Mouse (Mus musculus) liver, embryonic 11.5 days (tissue): ENCODE results near the gene Fam163b. TPM values are rescaled to one million over a fixed set of nuclear protein-coding genes. Genes with fewer than 3 reads are reported as not detected.

Experiments
- ATAC-seq: fragments of 200-750 bp; cut with Nextera tagmentation; replicated peaks from 2 replicates; pipeline ENCODE4 v1.8.0; 2017; ENCODE audit warnings: moderate number of reproducible peaks, mild to moderate bottlenecking, moderate TSS enrichment, moderate library complexity; ENCODE audit not compliant: low FRiP score
- DNase-seq: peaks from one replicate; pipeline ENCODE4 v3.0.0-alpha.2; 2017; ENCODE audit warnings: low spot score
- H3K27ac ChIP-seq: fragments of 300-500 bp; sonication (generic); 2 replicates; pipeline ENCODE4 v1.5.1; 2014; ENCODE audit warnings: mild to moderate bottlenecking, low read depth, low read length, control low read depth
- H3K27me3 ChIP-seq: fragments of 300-500 bp; sonication (generic); replicated peaks from 2 replicates; pipeline ENCODE4 v1.6.1; 2014; ENCODE audit warnings: low read length, mixed read lengths; ENCODE audit not compliant: control insufficient read depth, insufficient read depth
- H3K36me3 ChIP-seq: fragments of 300-500 bp; sonication (generic); 2 replicates; pipeline ENCODE4 v1.6.1; 2014; ENCODE audit warnings: mild to moderate bottlenecking, low read length, moderate library complexity, mixed read lengths; ENCODE audit not compliant: control insufficient read depth, insufficient read depth
- H3K4me1 ChIP-seq: fragments of 300-500 bp; sonication (generic); replicated peaks from 2 replicates; pipeline ENCODE4 v1.6.1; 2014; ENCODE audit warnings: low read length, mixed read lengths; ENCODE audit not compliant: control insufficient read depth, insufficient read depth
- H3K4me2 ChIP-seq: fragments of 300-500 bp; sonication (generic); 2 replicates; pipeline ENCODE4 v1.6.1; 2014; ENCODE audit warnings: mild to moderate bottlenecking, control low read depth, moderate library complexity
- H3K4me3 ChIP-seq: fragments of 300-500 bp; sonication (generic); 2 replicates; pipeline ENCODE4 v1.5.1; 2014; ENCODE audit warnings: low read depth, low read length, control low read depth
- H3K9ac ChIP-seq: fragments of 300-500 bp; sonication (generic); 2 replicates; pipeline ENCODE4 v1.6.1; 2014; ENCODE audit warnings: low read depth, low read length, control low read depth
- H3K9me3 ChIP-seq: fragments of 300-500 bp; sonication (generic); 2 replicates; pipeline ENCODE4 v1.6.1; 2016; ENCODE audit warnings: low read length, inconsistent platforms, mixed read lengths; ENCODE audit not compliant: control insufficient read depth
- WGBS: fragments of 180-500 bp; shearing (Covaris S2); extraction: QIAGEN DNeasy Blood & Tissue Kit; methylation state at CpG from one replicate; pipeline ENCODE4 v1.1.7; 2014; 5-methylcytosine and 5-hydroxymethylcytosine counted together
- polyA plus RNA-seq: library from polyadenylated mRNA; unstranded; fragments of >200 nt; fragmentation: Nextera tagmentation; extraction: Ambion mirVana; gene quantifications from 2 replicates; pipeline ENCODE4 v1.2.1, GENCODE M21; 2014

The Fam163b gene
- polyA plus RNA-seq, 1 experiment from 2014 or later: 0.14 TPM

- no peaks in the 10 kb centered on the region for H3K36me3 ChIP-seq
- 0 out of 2 replicates have a peak, but pooled peaks cover 2% of the 10 kb centered on the region for H3K4me1 ChIP-seq
- H3K27me3 ChIP-seq: no peaks in the 10 kb centered on the region; the same call in 1 of the 2 replicates
- WGBS: 63% methylated on average over 2 of the region's 2 CpGs
- DNase-seq (no peak), ATAC-seq (no peak)
- no peak overlapping the region for H3K27ac ChIP-seq
- no peak overlapping the region for H3K4me2 ChIP-seq
- H3K9me3 ChIP-seq: no peaks in the 10 kb centered on the region
- H3K9ac ChIP-seq: no peak overlapping the region
- H3K4me3 ChIP-seq: no peak overlapping the region
Observed at GRCm38 (mm10) chr2:27108144-27108543, 34.1 kb downstream of the Fam163b start.

GRCm38 (mm10) chr2:27106816-27107215 lies 35.5 kb downstream of the Fam163b start:
- Histone ChIP-seq H3K9ac (no peak overlapping the region), H3K4me3 (no peak overlapping the region), H3K9me3 (no peaks in the 10 kb centered on the region), H3K27ac (no peak overlapping the region), H3K4me1 (0 out of 2 replicates have a peak, but pooled peaks cover 2% of the 10 kb centered on the region), H3K36me3 (no peaks in the 10 kb centered on the region), H3K4me2 (no peak overlapping the region), H3K27me3 (no peaks in the 10 kb centered on the region; the same call in 1 of the 2 replicates)
- 51% methylated on average over 3 of the region's 3 CpGs for WGBS
- no peak for ATAC-seq
- DNase-seq: no peak

- no peak overlapping the region for H3K4me3 ChIP-seq
- H3K36me3 ChIP-seq: no peaks in the 10 kb centered on the region
- no peak for ATAC-seq
- 73% methylated on average over 7 of the region's 7 CpGs for WGBS
- no peaks in the 10 kb centered on the region; the same call in 1 of the 2 replicates for H3K27me3 ChIP-seq
- no peaks in the 10 kb centered on the region for H3K9me3 ChIP-seq
- no peak overlapping the region for H3K27ac ChIP-seq
- H3K4me1 ChIP-seq: 0 out of 2 replicates have a peak, but pooled peaks cover 2% of the 10 kb centered on the region
- no peak overlapping the region for H3K9ac ChIP-seq
- no peak for DNase-seq
- no peak overlapping the region for H3K4me2 ChIP-seq
Observed at GRCm38 (mm10) chr2:27103554-27103953, 38.7 kb downstream of the Fam163b start.

- Histone ChIP-seq H3K36me3 (no peaks in the 10 kb centered on the region), H3K27me3 (peaks cover 2% of the 10 kb centered on the region; the same call in 1 of the 2 replicates), H3K4me3 (no peak overlapping the region), H3K9ac (no peak overlapping the region), H3K4me2 (no peak overlapping the region), H3K27ac (no peak overlapping the region), H3K4me1 (no peaks in the 10 kb centered on the region; the same call in none of the 2 replicates), H3K9me3 (no peaks in the 10 kb centered on the region)
- ATAC-seq (no peak), DNase-seq (no peak)
- WGBS: 23% methylated on average over 6 of the region's 6 CpGs
Observed at GRCm38 (mm10) chr2:27097776-27098175, 44.5 kb downstream of the Fam163b start.

GRCm38 (mm10) chr2:27097241-27097656 lies 45.0 kb downstream of the Fam163b start:
- 46% methylated on average over 6 of the region's 6 CpGs for WGBS
- no peak for DNase-seq
- H3K4me1 ChIP-seq: no peaks in the 10 kb centered on the region; the same call in none of the 2 replicates
- H3K9me3 ChIP-seq: no peaks in the 10 kb centered on the region
- no peak overlapping the region for H3K4me2 ChIP-seq
- no peak for ATAC-seq
- H3K36me3 ChIP-seq: no peaks in the 10 kb centered on the region
- no peak overlapping the region for H3K9ac ChIP-seq
- peaks cover 2% of the 10 kb centered on the region; the same call in 1 of the 2 replicates for H3K27me3 ChIP-seq
- no peak overlapping the region for H3K4me3 ChIP-seq
- H3K27ac ChIP-seq: no peak overlapping the region; the same call in 1 of the 2 replicates

- 43% methylated on average over 13 of the region's 13 CpGs for WGBS
- Histone ChIP-seq H3K27me3 (peaks cover 2% of the 10 kb centered on the region; the same call in 1 of the 2 replicates), H3K4me2 (no peak overlapping the region), H3K9ac (no peak overlapping the region), H3K4me1 (no peaks in the 10 kb centered on the region; the same call in none of the 2 replicates), H3K36me3 (no peaks in the 10 kb centered on the region), H3K9me3 (no peaks in the 10 kb centered on the region), H3K4me3 (no peak overlapping the region), H3K27ac (no peak overlapping the region)
- no peak for ATAC-seq
- no peak for DNase-seq
Observed at GRCm38 (mm10) chr2:27096341-27096981, 45.8 kb downstream of the Fam163b start.

- 88% methylated on average over 7 of the region's 7 CpGs for WGBS
- no peak for DNase-seq
- Histone ChIP-seq H3K4me3 (no peak overlapping the region), H3K27me3 (peaks cover 2% of the 10 kb centered on the region; the same call in 1 of the 2 replicates), H3K9ac (no peak overlapping the region), H3K9me3 (no peaks in the 10 kb centered on the region), H3K27ac (no peak overlapping the region), H3K4me1 (no peaks in the 10 kb centered on the region; the same call in none of the 2 replicates), H3K4me2 (no peak overlapping the region), H3K36me3 (no peaks in the 10 kb centered on the region)
- ATAC-seq: no peak
Observed at GRCm38 (mm10) chr2:27095178-27095577, 47.1 kb downstream of the Fam163b start.

- no peaks in the 10 kb centered on the region for H3K4me1 ChIP-seq
- ATAC-seq: no peak
- H3K4me2 ChIP-seq: no peak overlapping the region
- no peak overlapping the region for H3K4me3 ChIP-seq
- no peak overlapping the region for H3K27ac ChIP-seq
- no peaks in the 10 kb centered on the region for H3K36me3 ChIP-seq
- no peaks in the 10 kb centered on the region for H3K9me3 ChIP-seq
- no peak overlapping the region for H3K9ac ChIP-seq
- no peak for DNase-seq
- WGBS: 58% methylated on average over 1 of the region's 1 CpGs
- no peaks in the 10 kb centered on the region for H3K27me3 ChIP-seq
Observed at GRCm38 (mm10) chr2:27089238-27089637, 53.1 kb downstream of the Fam163b start.

- Histone ChIP-seq H3K4me3 (no peak overlapping the region), H3K27ac (no peak overlapping the region), H3K4me2 (no peak overlapping the region), H3K9ac (no peak overlapping the region), H3K27me3 (no peaks in the 10 kb centered on the region), H3K4me1 (no peaks in the 10 kb centered on the region), H3K36me3 (no peaks in the 10 kb centered on the region), H3K9me3 (no peaks in the 10 kb centered on the region)
- 66% methylated on average over 5 of the region's 5 CpGs for WGBS
- DNase-seq (no peak), ATAC-seq (no peak)
Observed at GRCm38 (mm10) chr2:27088700-27089099, 53.6 kb downstream of the Fam163b start.
